Mouse (Mus musculus): Measurements from ENCODE around the gene Gm11037. TPM values are rescaled to one million over a fixed set of nuclear protein-coding genes. Genes with fewer than 3 reads are reported as not detected.

Gm11037 gene
- polyA plus RNA-seq, 1 experiment from 2014 or later = not detected

GRCm38 (mm10) chr2:131132111-131132888 lies 997 bp upstream of the Gm11037 start:
- WGBS = 83% methylated on average over 10 of the region's 10 CpGs
- H3K9me3 ChIP-seq (ENCODE audit: control insufficient read depth, low read length) = no peaks in the 10 kb centered on the region

GRCm38 (mm10) chr2:131134381-131134780 lies 1.1 kb downstream of the Gm11037 start:
- no peak overlapping the region for H3K9ac ChIP-seq (ENCODE audit: low read depth, low read length)
- DNase-seq (ENCODE audit: low spot score) (no peak), ATAC-seq (ENCODE audit: low FRiP score) (no peak)
- H3K4me1 ChIP-seq (replicated peaks; ENCODE audit: control insufficient read depth, insufficient read depth, low read length) = no peaks in the 10 kb centered on the region
- no peaks in the 10 kb centered on the region for H3K36me3 ChIP-seq (ENCODE audit: control insufficient read depth, insufficient read depth, low read length)
- no peak overlapping the region for H3K4me3 ChIP-seq (ENCODE audit: low read depth, low read length)
- H3K27me3 ChIP-seq (ENCODE audit: control insufficient read depth, insufficient read depth, low read length) = no peaks in the 10 kb centered on the region
- H3K9me3 ChIP-seq (ENCODE audit: control insufficient read depth, low read length) = no peaks in the 10 kb centered on the region
- H3K27ac ChIP-seq (ENCODE audit: low read depth, low read length) = no peak overlapping the region
- no peak overlapping the region for H3K4me2 ChIP-seq (replicated peaks; ENCODE audit: low read depth, low read length)
- 40% methylated on average over 1 of the region's 1 CpGs for WGBS

More at GRCm38 (mm10) chr2:131132111-131132888, 997 bp upstream of the Gm11037 start:
- DNase-seq (ENCODE audit: low spot score) = no peak
- no peaks in the 10 kb centered on the region for H3K27me3 ChIP-seq (ENCODE audit: control insufficient read depth, insufficient read depth, low read length)
- H3K36me3 ChIP-seq (ENCODE audit: control insufficient read depth, insufficient read depth, low read length) = no peaks in the 10 kb centered on the region
- H3K9ac ChIP-seq (ENCODE audit: low read depth, low read length) = no peak overlapping the region
- no peak for ATAC-seq (ENCODE audit: low FRiP score)
- no peak overlapping the region for H3K27ac ChIP-seq (ENCODE audit: low read depth, low read length)
- H3K4me2 ChIP-seq (replicated peaks; ENCODE audit: low read depth, low read length) = no peak overlapping the region
- no peak overlapping the region for H3K4me3 ChIP-seq (ENCODE audit: low read depth, low read length)
- peaks cover 2% of the 10 kb centered on the region; the same call in 1 of the 2 replicates for H3K4me1 ChIP-seq (replicated peaks; ENCODE audit: control insufficient read depth, insufficient read depth, low read length)

GRCm38 (mm10) chr2:131134826-131135400 lies 1.6 kb downstream of the Gm11037 start:
- 84% methylated on average over 8 of the region's 8 CpGs for WGBS
- DNase-seq (ENCODE audit: low spot score) (no peak), ATAC-seq (ENCODE audit: low FRiP score) (no peak)
- Histone ChIP-seq H3K27ac (ENCODE audit: low read depth, low read length) (no peak overlapping the region), H3K4me1 (replicated peaks; ENCODE audit: control insufficient read depth, insufficient read depth, low read length) (no peaks in the 10 kb centered on the region), H3K27me3 (ENCODE audit: control insufficient read depth, insufficient read depth, low read length) (no peaks in the 10 kb centered on the region), H3K36me3 (ENCODE audit: control insufficient read depth, insufficient read depth, low read length) (no peaks in the 10 kb centered on the region), H3K4me2 (replicated peaks; ENCODE audit: low read depth, low read length) (no peak overlapping the region), H3K9me3 (ENCODE audit: control insufficient read depth, low read length) (no peaks in the 10 kb centered on the region), H3K9ac (ENCODE audit: low read depth, low read length) (no peak overlapping the region), H3K4me3 (ENCODE audit: low read depth, low read length) (no peak overlapping the region)

- no peaks in the 10 kb centered on the region for H3K36me3 ChIP-seq (ENCODE audit: control insufficient read depth, insufficient read depth, low read length)
- 73% methylated on average over 11 of the region's 11 CpGs for WGBS
- DNase-seq (ENCODE audit: low spot score) (no peak), ATAC-seq (ENCODE audit: low FRiP score) (no peak)
- no peak overlapping the region for H3K4me2 ChIP-seq (replicated peaks; ENCODE audit: low read depth, low read length)
- H3K27ac ChIP-seq (ENCODE audit: low read depth, low read length) = no peak overlapping the region
- no peak overlapping the region for H3K9ac ChIP-seq (ENCODE audit: low read depth, low read length)
- H3K4me1 ChIP-seq (replicated peaks; ENCODE audit: control insufficient read depth, insufficient read depth, low read length) = no peaks in the 10 kb centered on the region
- no peaks in the 10 kb centered on the region for H3K27me3 ChIP-seq (ENCODE audit: control insufficient read depth, insufficient read depth, low read length)
- no peaks in the 10 kb centered on the region for H3K9me3 ChIP-seq (ENCODE audit: control insufficient read depth, low read length)
- no peak overlapping the region for H3K4me3 ChIP-seq (ENCODE audit: low read depth, low read length)
Measured at GRCm38 (mm10) chr2:131135521-131136139, 2.3 kb downstream of the Gm11037 start.

- H3K4me1 ChIP-seq (replicated peaks; ENCODE audit: control insufficient read depth, insufficient read depth, low read length) = no peaks in the 10 kb centered on the region; the same call in 1 of the 2 replicates
- no peaks in the 10 kb centered on the region for H3K27me3 ChIP-seq (ENCODE audit: control insufficient read depth, insufficient read depth, low read length)
- ATAC-seq (ENCODE audit: low FRiP score) (no peak), DNase-seq (ENCODE audit: low spot score) (no peak)
- H3K4me3 ChIP-seq (ENCODE audit: low read depth, low read length) = no peak overlapping the region
- H3K27ac ChIP-seq (ENCODE audit: low read depth, low read length) = no peak overlapping the region
- H3K4me2 ChIP-seq (replicated peaks; ENCODE audit: low read depth, low read length) = no peak overlapping the region
- no peaks in the 10 kb centered on the region for H3K36me3 ChIP-seq (ENCODE audit: control insufficient read depth, insufficient read depth, low read length)
- WGBS = 81% methylated on average over 4 of the region's 4 CpGs
- H3K9me3 ChIP-seq (ENCODE audit: control insufficient read depth, low read length) = no peaks in the 10 kb centered on the region
- no peak overlapping the region for H3K9ac ChIP-seq (ENCODE audit: low read depth, low read length)
Measured at GRCm38 (mm10) chr2:131138296-131138695, 5.0 kb downstream of the Gm11037 start.

- 74% methylated on average over 7 of the region's 7 CpGs for WGBS
- no peaks in the 10 kb centered on the region for H3K27me3 ChIP-seq (ENCODE audit: control insufficient read depth, insufficient read depth, low read length)
- no peaks in the 10 kb centered on the region for H3K36me3 ChIP-seq (ENCODE audit: control insufficient read depth, insufficient read depth, low read length)
- ATAC-seq (ENCODE audit: low FRiP score) (no peak), DNase-seq (ENCODE audit: low spot score) (no peak)
- no peak overlapping the region for H3K4me2 ChIP-seq (replicated peaks; ENCODE audit: low read depth, low read length)
- H3K9me3 ChIP-seq (ENCODE audit: control insufficient read depth, low read length) = no peaks in the 10 kb centered on the region
- no peak overlapping the region for H3K27ac ChIP-seq (ENCODE audit: low read depth, low read length)
- no peaks in the 10 kb centered on the region; the same call in 1 of the 2 replicates for H3K4me1 ChIP-seq (replicated peaks; ENCODE audit: control insufficient read depth, insufficient read depth, low read length)
- H3K4me3 ChIP-seq (ENCODE audit: low read depth, low read length) = no peak overlapping the region
- no peak overlapping the region for H3K9ac ChIP-seq (ENCODE audit: low read depth, low read length)
Measured at GRCm38 (mm10) chr2:131138760-131139159, 5.5 kb downstream of the Gm11037 start.

- Histone ChIP-seq H3K27ac (ENCODE audit: low read depth, low read length) (no peak overlapping the region), H3K4me3 (ENCODE audit: low read depth, low read length) (no peak overlapping the region), H3K4me1 (replicated peaks; ENCODE audit: control insufficient read depth, insufficient read depth, low read length) (no peaks in the 10 kb centered on the region; the same call in 1 of the 2 replicates), H3K36me3 (ENCODE audit: control insufficient read depth, insufficient read depth, low read length) (no peaks in the 10 kb centered on the region; the same call in 1 of the 2 replicates), H3K4me2 (replicated peaks; ENCODE audit: low read depth, low read length) (no peak overlapping the region), H3K27me3 (ENCODE audit: control insufficient read depth, insufficient read depth, low read length) (no peaks in the 10 kb centered on the region), H3K9ac (ENCODE audit: low read depth, low read length) (no peak overlapping the region), H3K9me3 (ENCODE audit: control insufficient read depth, low read length) (no peaks in the 10 kb centered on the region)
- DNase-seq (ENCODE audit: low spot score) = no peak
- ATAC-seq (ENCODE audit: low FRiP score) = no peak
- 88% methylated on average over 5 of the region's 5 CpGs for WGBS
Measured at GRCm38 (mm10) chr2:131139287-131139686, 6.0 kb downstream of the Gm11037 start.

- WGBS = 67% methylated on average over 5 of the region's 5 CpGs
- Histone ChIP-seq H3K27me3 (ENCODE audit: control insufficient read depth, insufficient read depth, low read length) (no peaks in the 10 kb centered on the region), H3K27ac (ENCODE audit: low read depth, low read length) (no peak overlapping the region), H3K9ac (ENCODE audit: low read depth, low read length) (no peak overlapping the region), H3K4me2 (replicated peaks; ENCODE audit: low read depth, low read length) (no peak overlapping the region), H3K9me3 (ENCODE audit: control insufficient read depth, low read length) (no peaks in the 10 kb centered on the region), H3K36me3 (ENCODE audit: control insufficient read depth, insufficient read depth, low read length) (peaks cover 6% of the 10 kb centered on the region), H3K4me3 (ENCODE audit: low read depth, low read length) (no peak overlapping the region), H3K4me1 (replicated peaks; ENCODE audit: control insufficient read depth, insufficient read depth, low read length) (no peaks in the 10 kb centered on the region; the same call in 1 of the 2 replicates)
- ATAC-seq (ENCODE audit: low FRiP score) (no peak), DNase-seq (ENCODE audit: low spot score) (no peak)
Measured at GRCm38 (mm10) chr2:131139886-131140532, 6.7 kb downstream of the Gm11037 start.

Measured in hindbrain, embryonic 11.5 days (tissue).